Mouse (Mus musculus) midbrain, embryonic 14.5 days (tissue): Measurements from ENCODE around the gene Trp53bp1. TPM values are rescaled to one million over a fixed set of nuclear protein-coding genes. Genes with fewer than 3 reads are reported as not detected.

Experiments used
- polyA plus RNA-seq: library from polyadenylated mRNA; unstranded; fragments of >200 nt; fragmentation: Nextera tagmentation; extraction: Ambion mirVana; gene quantifications from 2 replicates; pipeline ENCODE4 v1.2.1, GENCODE M21; 2014

Trp53bp1 gene
- polyA plus RNA-seq, 1 experiment from 2014 or later: 193 TPM

Other genes starting within 250 kb of the Trp53bp1 start
- gene Epb42, start 234.3 kb downstream of the Trp53bp1 start, polyA plus RNA-seq: 0.16 and 0.32 TPM in 2 replicates
- gene Tgm5, start 185.6 kb downstream of the Trp53bp1 start, polyA plus RNA-seq: not detected in 2 replicates
- gene Tgm7, start 161.6 kb downstream of the Trp53bp1 start, polyA plus RNA-seq: not detected in 2 replicates
- 30.7 and 40.0 TPM in 2 replicates for gene Adal, start 131.0 kb downstream of the Trp53bp1 start, polyA plus RNA-seq
- gene Lcmt2, start 130.8 kb downstream of the Trp53bp1 start, polyA plus RNA-seq: 18.2 and 23.3 TPM in 2 replicates
- gene Tubgcp4, start 100.8 kb downstream of the Trp53bp1 start, polyA plus RNA-seq: 35.9 and 49.2 TPM in 2 replicates
- gene Zscan29, start 100.3 kb downstream of the Trp53bp1 start, polyA plus RNA-seq: 8.0 and 9.3 TPM in 2 replicates
- 19.6 and 25.7 TPM in 2 replicates for gene Map1a, start 18.2 kb upstream of the Trp53bp1 start, polyA plus RNA-seq
- 14.9 and 19.7 TPM in 2 replicates for gene Ppip5k1, start 84.0 kb upstream of the Trp53bp1 start, polyA plus RNA-seq
- 40.0 and 47.3 TPM in 2 replicates for gene Ckmt1, start 86.3 kb upstream of the Trp53bp1 start, polyA plus RNA-seq
- gene Strc, start 115.8 kb upstream of the Trp53bp1 start, polyA plus RNA-seq: not detected in 2 replicates
- gene Pdia3, start 142.4 kb upstream of the Trp53bp1 start, polyA plus RNA-seq: 238 and 249 TPM in 2 replicates
- 2.9 and 4.5 TPM in 2 replicates for gene Catsper2, start 142.4 kb upstream of the Trp53bp1 start, polyA plus RNA-seq
- gene Ell3, start 172.9 kb upstream of the Trp53bp1 start, polyA plus RNA-seq: 1.4 and 2.0 TPM in 2 replicates
- gene Serf2, start 177.8 kb upstream of the Trp53bp1 start, polyA plus RNA-seq: 352 and 382 TPM in 2 replicates
- gene Hypk, start 181.9 kb upstream of the Trp53bp1 start, polyA plus RNA-seq: 92.4 and 102 TPM in 2 replicates
- 1.8 TPM in 2 replicates for gene Serinc4, start 185.4 kb upstream of the Trp53bp1 start, polyA plus RNA-seq
- gene Mfap1b, start 202.7 kb upstream of the Trp53bp1 start, polyA plus RNA-seq: 74.5 and 75.5 TPM in 2 replicates
- gene Mfap1a, start 235.3 kb upstream of the Trp53bp1 start, polyA plus RNA-seq: 26.7 and 31.4 TPM in 2 replicates
- 3.6 and 5.4 TPM in 2 replicates for gene Wdr76, start 235.3 kb upstream of the Trp53bp1 start, polyA plus RNA-seq